Mouse (Mus musculus) adrenal gland, adult 2 months (tissue): ENCODE measurements around the gene Pcyt1b. TPM values are rescaled to one million over a fixed set of nuclear protein-coding genes. Genes with fewer than 3 reads are reported as not detected.

Source experiments
- DNase-seq: peaks from one replicate; pipeline ENCODE4 v3.0.0; 2021
- long read RNA-seq: library from polyadenylated mRNA; stranded (forward); transcript quantifications from one replicate; pipeline ENCODE4 v2.0.0, GENCODE M21; 2021
- polyA plus RNA-seq: library from polyadenylated mRNA; depleted of rRNA; stranded (reverse); fragments of >200 nt; gene quantifications from 2 replicates; pipeline ENCODE4 v1.2.3, GENCODE M21; 2012; rRNA removed
- total RNA-seq, 2 experiments: library from RNA; stranded (reverse); gene quantifications; 2 replicates each; pipeline ENCODE4 v1.2.3; 2021

The Pcyt1b gene
- under 1 TPM; 0.69 TPM for total RNA-seq
- polyA plus RNA-seq: 0.18 and 0.22 TPM in 2 replicates
- long read RNA-seq: 0 reads

DNA sequence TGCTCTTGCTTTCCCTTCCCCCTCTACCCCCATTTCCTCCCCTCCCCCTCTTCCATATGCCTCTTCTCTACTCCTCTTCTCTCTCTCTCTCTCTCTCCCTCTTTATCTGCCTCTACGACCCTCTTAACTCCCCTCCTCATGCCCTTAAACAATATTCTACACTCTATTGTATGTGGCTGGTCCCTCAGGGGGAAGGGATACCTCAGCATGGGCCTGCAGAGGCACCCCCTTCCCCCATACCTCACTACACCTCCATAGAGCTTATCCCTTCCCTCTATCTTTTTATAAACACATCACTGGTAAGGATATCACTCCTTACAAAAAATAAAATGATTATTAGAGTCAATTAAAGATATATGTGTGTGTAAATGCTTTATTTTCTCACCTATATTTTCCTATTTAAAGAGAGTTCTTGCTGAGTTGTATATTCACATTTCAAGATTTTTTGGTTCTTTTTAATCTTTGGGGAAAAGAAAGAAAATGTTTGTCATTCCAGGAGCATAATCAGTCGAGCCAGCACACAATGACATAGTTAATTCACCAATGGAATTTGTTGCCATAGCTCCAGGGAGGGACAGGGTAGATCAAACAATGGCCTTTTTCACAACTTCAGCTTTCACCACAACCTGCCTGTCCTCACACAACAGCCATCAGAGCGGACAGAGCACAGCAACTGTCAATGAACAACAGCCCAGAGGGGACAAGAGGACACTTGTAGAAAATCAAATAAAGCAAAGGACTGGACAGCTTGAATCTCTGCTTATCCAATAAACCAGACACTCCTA, at the start of gene Pcyt1b:
TSS of gene Pcyt1b (plus strand) at position 646 of the 785 bp plus-strand sequence.
- DNase-seq: no peak

- DNase-seq: no peak
These were observed 24.4 kb upstream of the Pcyt1b start for GRCm38 (mm10) chrX:93630256-93630655.

DNA sequence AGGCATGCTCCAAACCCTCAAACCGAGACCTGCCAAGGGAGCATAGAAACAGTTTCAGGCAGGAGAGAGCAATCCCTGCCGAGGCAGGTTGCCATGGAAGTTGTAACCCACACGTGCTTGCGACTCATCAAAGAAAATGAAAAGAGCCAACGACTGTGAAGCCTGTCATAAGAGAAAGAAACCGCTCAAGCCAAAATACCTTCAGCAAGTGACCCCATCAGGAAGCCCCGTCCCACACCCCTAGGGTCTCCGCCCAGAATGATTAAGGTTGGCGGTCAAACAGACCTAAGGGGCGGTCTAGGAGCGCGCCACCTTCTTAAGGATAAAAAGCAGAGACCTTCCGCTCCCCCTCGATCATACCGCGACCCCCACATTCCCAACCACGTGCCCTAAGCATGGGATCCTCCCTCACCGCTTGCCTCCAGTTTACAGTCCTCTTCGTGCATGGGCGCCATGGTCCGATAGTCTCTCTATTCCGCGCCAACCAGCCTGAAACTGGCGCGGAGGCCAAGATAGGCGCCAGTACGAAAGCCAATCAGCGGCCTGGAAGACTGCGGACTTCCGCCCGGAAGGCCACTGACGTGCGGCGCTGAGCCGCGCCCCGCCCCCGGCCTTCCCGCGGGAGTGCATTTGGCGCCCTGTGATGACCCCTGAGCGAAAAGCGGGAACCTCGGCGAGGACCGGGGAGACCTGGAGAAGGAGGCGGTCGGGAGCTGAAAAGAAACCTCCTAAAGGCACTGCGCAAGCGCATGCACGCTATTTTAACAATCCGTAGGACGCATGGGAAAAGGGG, 22.8 kb upstream of the Pcyt1b start, which contains the start of gene Pola1:
TSS of gene Pola1 (minus strand) at position 499 of the 793 bp plus-strand sequence.
- DNase-seq: peak; percentile 92

DNA sequence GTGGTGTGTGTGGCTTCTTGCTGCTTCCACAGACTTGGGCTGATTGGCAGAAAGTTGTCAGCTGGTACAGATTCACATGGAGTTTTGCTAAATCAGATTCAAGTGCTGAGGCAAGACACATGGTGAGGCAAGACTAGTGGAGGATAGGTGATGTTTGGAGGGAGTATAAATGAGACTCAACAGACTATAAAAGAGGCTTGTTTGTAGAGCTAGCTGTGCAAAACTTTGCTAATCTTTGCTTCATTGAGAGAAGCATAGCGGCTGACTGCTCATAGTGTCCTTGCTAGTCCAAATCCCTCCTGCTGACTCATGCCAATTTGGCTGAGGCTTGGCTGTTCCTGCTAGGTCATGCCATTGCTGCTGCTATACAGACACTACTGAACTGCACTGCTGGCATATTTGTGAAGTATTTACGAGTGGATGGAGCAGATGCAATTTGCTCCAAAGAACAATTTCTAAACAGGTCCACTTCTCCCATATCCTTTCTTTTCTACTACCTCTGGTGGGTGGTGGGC, 19.7 kb upstream of the Pcyt1b start:
- DNase-seq: peak; percentile 72

DNA sequence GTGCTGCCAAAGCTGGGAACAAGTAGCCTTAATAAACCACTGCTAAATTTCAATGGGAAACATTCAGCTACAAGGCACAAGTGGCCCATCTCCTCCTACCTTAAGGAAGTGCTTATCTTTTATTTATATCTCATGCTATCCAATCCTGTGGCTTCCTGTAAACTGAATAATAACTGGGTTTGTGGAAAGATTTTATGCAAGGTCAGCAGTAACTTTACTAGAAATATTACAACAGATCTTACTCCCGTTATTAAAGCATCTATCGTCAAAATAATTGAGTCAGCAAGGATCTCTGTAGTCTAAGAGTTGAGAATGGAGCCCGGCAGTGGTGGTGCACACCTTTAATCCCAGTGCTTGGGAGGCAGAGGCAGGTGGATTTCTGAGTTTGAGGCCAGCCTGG, 11.1 kb upstream of the Pcyt1b start:
- DNase-seq: no peak

DNA sequence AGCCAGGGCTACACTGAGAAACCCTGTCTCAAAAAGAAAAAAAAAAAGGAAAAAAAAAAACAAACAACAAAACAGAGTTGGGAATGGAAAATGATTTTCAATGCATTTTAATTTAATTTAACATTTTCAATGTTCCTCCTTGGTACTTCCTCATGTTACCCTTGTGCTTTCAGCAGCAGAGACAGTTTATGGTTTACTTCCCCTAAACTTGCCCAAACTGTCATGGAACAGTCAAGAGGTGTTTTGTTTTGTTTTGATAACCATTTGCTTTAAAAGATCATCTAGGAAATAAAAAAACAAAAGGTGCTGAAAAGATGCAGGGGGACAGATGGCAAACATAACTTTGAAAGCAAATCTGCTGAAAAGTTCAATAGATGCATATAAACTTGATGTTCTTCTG, 10.6 kb upstream of the Pcyt1b start:
- DNase-seq: no peak

GRCm38 (mm10) chrX:93650738-93651137, 3.9 kb upstream of the Pcyt1b start:
- DNase-seq: no peak

DNA sequence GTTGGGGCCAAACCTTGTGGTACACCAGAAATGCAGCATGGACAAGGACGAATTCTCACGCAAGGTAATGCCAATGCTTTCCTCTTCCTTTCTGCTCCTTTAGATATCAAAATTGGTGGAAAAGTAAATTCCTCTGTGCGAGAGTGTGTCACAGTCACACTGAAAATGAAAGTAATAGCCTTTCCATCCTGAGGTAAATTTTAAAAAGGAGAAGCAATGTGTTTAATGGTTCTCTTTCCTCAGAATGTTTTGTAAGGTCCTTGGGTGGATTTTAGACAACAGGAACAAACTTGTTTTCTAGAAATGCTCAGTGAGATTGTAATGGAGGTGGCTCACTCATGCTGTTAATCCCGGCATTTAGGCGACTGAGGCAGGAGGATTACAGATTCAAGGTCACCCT, 490 bp downstream of the Pcyt1b start:
- DNase-seq: no peak

GRCm38 (mm10) chrX:93663919-93664586, 9.4 kb downstream of the Pcyt1b start:
- no peak for DNase-seq

GRCm38 (mm10) chrX:93664787-93665186, 10.1 kb downstream of the Pcyt1b start:
- DNase-seq: no peak

DNA sequence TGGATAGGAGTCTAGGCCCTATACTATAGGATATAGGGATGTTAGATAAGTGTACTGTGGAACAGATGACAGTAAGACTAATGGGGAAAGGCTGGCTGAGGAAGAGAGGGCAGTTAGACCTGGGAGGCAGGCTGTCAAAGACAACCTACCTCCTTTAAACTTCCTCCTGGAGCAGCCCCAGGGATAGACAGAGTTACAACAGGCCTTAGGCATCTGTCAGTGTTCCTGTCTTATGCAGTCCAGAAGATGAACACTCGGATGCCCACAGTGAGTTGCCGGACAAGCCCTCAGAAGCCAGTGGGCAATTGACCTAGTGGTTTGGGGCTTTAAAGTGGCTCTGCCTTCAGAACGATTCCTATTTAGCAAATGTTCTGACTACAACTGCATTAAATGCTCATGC, 19.8 kb downstream of the Pcyt1b start:
- DNase-seq: no peak

GRCm38 (mm10) chrX:93674836-93675795, 20.5 kb downstream of the Pcyt1b start:
- DNase-seq: peak; percentile 59

- DNase-seq: no peak
These were observed 21.6 kb downstream of the Pcyt1b start for GRCm38 (mm10) chrX:93676228-93676627.

- DNase-seq: no peak
These were observed 34.6 kb downstream of the Pcyt1b start for GRCm38 (mm10) chrX:93689287-93689686.

GRCm38 (mm10) chrX:93690672-93691071, 36.0 kb downstream of the Pcyt1b start:
- DNase-seq: no peak

- DNase-seq: no peak
These were observed 42.9 kb downstream of the Pcyt1b start for GRCm38 (mm10) chrX:93697596-93697995.

GRCm38 (mm10) chrX:93700528-93701225, 46.0 kb downstream of the Pcyt1b start:
- peak; percentile 75 for DNase-seq

DNA sequence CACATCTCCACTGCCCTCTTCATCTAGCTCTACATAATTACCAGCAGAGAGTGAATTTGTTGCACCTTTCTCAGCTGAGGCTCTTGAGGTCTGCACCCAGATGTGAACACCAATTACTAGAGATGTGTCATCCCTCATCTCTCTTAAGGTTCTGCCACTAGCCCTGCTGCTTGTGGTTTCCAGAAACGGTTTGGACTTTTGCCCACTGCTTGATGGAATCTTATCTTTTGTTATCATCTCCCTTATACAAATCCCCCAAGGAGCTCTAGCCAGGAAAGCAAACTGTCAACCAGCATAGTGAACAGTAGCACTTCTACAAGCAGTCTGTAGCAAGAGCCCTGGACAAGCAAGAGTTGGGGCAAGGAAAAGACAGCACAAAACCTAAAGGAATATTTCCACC, 57.9 kb downstream of the Pcyt1b start:
- no peak for DNase-seq

DNA sequence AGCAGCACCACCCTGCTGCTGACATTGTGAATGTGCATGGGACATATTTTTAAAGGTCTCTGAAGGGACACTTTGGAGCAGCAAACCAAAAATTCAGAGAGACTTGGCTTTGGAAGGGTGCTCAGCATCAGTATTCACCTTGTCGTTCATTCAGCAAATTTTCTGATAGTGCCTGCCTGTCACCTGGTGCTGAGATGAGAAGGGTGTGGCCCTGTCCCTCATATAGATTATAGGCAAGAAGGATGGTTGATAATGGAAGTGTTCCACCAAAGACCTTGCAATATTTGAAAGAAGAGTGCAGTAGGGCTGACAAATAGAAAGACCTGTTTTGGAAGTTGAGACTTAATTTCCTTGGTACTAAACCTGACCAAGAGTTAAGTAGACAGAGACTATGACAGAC, 74.9 kb downstream of the Pcyt1b start:
- no peak for DNase-seq

- DNase-seq: no peak
These were observed 76.2 kb downstream of the Pcyt1b start for GRCm38 (mm10) chrX:93730854-93731253.
